Mouse (Mus musculus) cerebral cortex, adult 2 months (tissue): ENCODE results near the gene Mllt3.

Experiments
- WGBS: fragments of 180-500 bp; shearing (Covaris S2); methylation state at CpG from one replicate; pipeline ENCODE4 v1.1.7; 2018; 5-methylcytosine and 5-hydroxymethylcytosine counted together

Gene Mllt3

GRCm38 (mm10) chr4:87881583-87881982 lies 151.6 kb downstream of the Mllt3 start:
- 96% methylated on average over 2 of the region's 2 CpGs for WGBS

- 87% methylated on average over 2 of the region's 2 CpGs for WGBS
These were observed 152.9 kb downstream of the Mllt3 start for GRCm38 (mm10) chr4:87880297-87880696.

GRCm38 (mm10) chr4:87878701-87879100 lies 154.5 kb downstream of the Mllt3 start:
- WGBS, result 43% methylated on average over 6 of the region's 6 CpGs

GRCm38 (mm10) chr4:87870563-87870962 lies 162.6 kb downstream of the Mllt3 start:
- 59% methylated on average over 2 of the region's 2 CpGs for WGBS

- WGBS, result 47% methylated on average over 3 of the region's 3 CpGs
These were observed 166.6 kb downstream of the Mllt3 start for GRCm38 (mm10) chr4:87866564-87866963.

GRCm38 (mm10) chr4:87865848-87866247 lies 167.3 kb downstream of the Mllt3 start:
- WGBS, result 44% methylated on average over 3 of the region's 3 CpGs

GRCm38 (mm10) chr4:87865041-87865440 lies 168.1 kb downstream of the Mllt3 start:
- WGBS, result 76% methylated on average over 3 of the region's 3 CpGs

GRCm38 (mm10) chr4:87863212-87863611 lies 170.0 kb downstream of the Mllt3 start:
- WGBS, result 97% methylated on average over 5 of the region's 5 CpGs

GRCm38 (mm10) chr4:87860723-87861122 lies 172.4 kb downstream of the Mllt3 start:
- 95% methylated on average over 5 of the region's 5 CpGs for WGBS

- 71% methylated on average over 4 of the region's 4 CpGs for WGBS
These were observed 174.0 kb downstream of the Mllt3 start for GRCm38 (mm10) chr4:87859148-87859547.

- WGBS, result 98% methylated on average over 1 of the region's 1 CpGs
These were observed 175.2 kb downstream of the Mllt3 start for GRCm38 (mm10) chr4:87857982-87858381.

- WGBS, result 83% methylated on average over 2 of the region's 2 CpGs
These were observed 180.7 kb downstream of the Mllt3 start for GRCm38 (mm10) chr4:87852461-87852860.

GRCm38 (mm10) chr4:87850051-87850450 lies 183.1 kb downstream of the Mllt3 start:
- 93% methylated on average over 5 of the region's 5 CpGs for WGBS

- WGBS, result 83% methylated on average over 6 of the region's 6 CpGs
These were observed 188.4 kb downstream of the Mllt3 start for GRCm38 (mm10) chr4:87844668-87845210.

GRCm38 (mm10) chr4:87840210-87840910 lies 192.8 kb downstream of the Mllt3 start:
- WGBS, result 79% methylated on average over 10 of the region's 10 CpGs

- 76% methylated on average over 1 of the region's 1 CpGs for WGBS
These were observed 194.4 kb downstream of the Mllt3 start for GRCm38 (mm10) chr4:87838716-87839115.

- 97% methylated on average over 2 of the region's 2 CpGs for WGBS
These were observed 195.4 kb downstream of the Mllt3 start for GRCm38 (mm10) chr4:87837471-87838361.

GRCm38 (mm10) chr4:87836257-87836656 lies 196.9 kb downstream of the Mllt3 start:
- WGBS, result 92% methylated on average over 5 of the region's 5 CpGs

GRCm38 (mm10) chr4:87835191-87835590 lies 198.0 kb downstream of the Mllt3 start:
- WGBS, result 94% methylated on average over 6 of the region's 6 CpGs

GRCm38 (mm10) chr4:87834310-87834709 lies 198.9 kb downstream of the Mllt3 start:
- whole genome bisulfite sequencing, result 70% methylated on average over 2 of the region's 2 CpGs

GRCm38 (mm10) chr4:87830794-87831306 lies 202.3 kb downstream of the Mllt3 start:
- WGBS, result 72% methylated on average over 6 of the region's 6 CpGs

GRCm38 (mm10) chr4:87829426-87830063 lies 203.6 kb downstream of the Mllt3 start:
- WGBS, result 89% methylated on average over 5 of the region's 5 CpGs
